Mouse (Mus musculus) lung, adult 2 months (tissue): ENCODE data around the gene Rgs7bp.

ENCODE experiments used
- CTCF ChIP-seq: fragments of 200-500 bp; IDR thresholded peaks from 2 replicates; pipeline ENCODE4 v1.5.1; 2011; ENCODE audit warnings: mild to moderate bottlenecking, low read length, control low read depth; ENCODE audit not compliant: insufficient read depth
- POLR2A ChIP-seq: fragments of 200-500 bp; IDR thresholded peaks from 2 replicates; pipeline ENCODE4 v1.6.1; 2011; ENCODE audit warnings: low read depth, mild to moderate bottlenecking, control low read depth, low read length, borderline replicate concordance; ENCODE audit errors: extremely low read depth

- TF ChIP-seq POLR2A: no peak
- TF ChIP-seq CTCF: no peak
These were observed 7.4 kb downstream of the Rgs7bp start for GRCm38 (mm10) chr13:105047377-105047776.
